32 mouse cellular contexts compared by ENCODE assay signal in genomic region chr2:156073725-156074124, GRCm38 (mm10). TPM values are rescaled to one million over a fixed set of nuclear protein-coding genes. Genes with fewer than 3 reads are reported as not detected.
DNase-seq lines count a peak whose midpoint lies in the region; ATAC-seq and TF ChIP-seq lines count a peak whose summit lies in the region.
"Had no signal": no experiment of that assay in that cellular context is flagged by ENCODE, and none has a peak within 500 bp of the region (broad histone marks: within the 10 kb centered on the region; RNA-seq: fewer than 3 reads in every experiment).

No protein-coding gene starts in this region.

- no peak overlapping the region for H3K27ac ChIP-seq in heart, embryonic 12.5 days (ENCODE audit: poor library complexity, severe bottlenecking)
- no peak overlapping the region for H3K27ac ChIP-seq in lung, postnatal 0 days (ENCODE audit: low read length)
- H3K27ac ChIP-seq: forebrain, embryonic 13.5 days; hindbrain, embryonic 13.5 days; limb, embryonic 12.5 days; liver, embryonic 15.5 days; midbrain, embryonic 13.5 days; neural tube, embryonic 13.5 days; stomach, postnatal 0 days had no signal

- no peak overlapping the region for H3K4me3 ChIP-seq in heart, embryonic 12.5 days
- H3K4me3 ChIP-seq in E14TG2a.4 (replicated peaks; ENCODE audit: low read length), result peak overlapping the region; percentile 29; the same call in 1 of the 2 replicates
- no peak overlapping the region for H3K4me3 ChIP-seq in lung, postnatal 0 days (ENCODE audit: low read depth, low read length)
- H3K4me3 ChIP-seq: forebrain, embryonic 13.5 days; hindbrain, embryonic 13.5 days; limb, embryonic 12.5 days; liver, embryonic 15.5 days; megakaryocyte, embryonic 14.5 days; midbrain, embryonic 13.5 days; neural tube, embryonic 13.5 days had no signal

- H3K9me3 ChIP-seq in heart, embryonic 12.5 days (replicated peaks), result no peaks in the 10 kb centered on the region
- H3K9me3 ChIP-seq in E14TG2a.4 (ENCODE audit: low read length), result no peaks in the 10 kb centered on the region
- H3K9me3 ChIP-seq in lung, postnatal 0 days (ENCODE audit: low read length), result no peaks in the 10 kb centered on the region
- H3K9me3 ChIP-seq: forebrain, embryonic 13.5 days; hindbrain, embryonic 13.5 days; limb, embryonic 12.5 days; liver, embryonic 15.5 days; megakaryocyte, embryonic 14.5 days; midbrain, embryonic 13.5 days; neural tube, embryonic 13.5 days had no signal

- no peak overlapping the region for H3K4me2 ChIP-seq in heart, embryonic 12.5 days
- no peak overlapping the region for H3K4me2 ChIP-seq in lung, postnatal 0 days (replicated peaks; ENCODE audit: low read depth, low read length)
- H3K4me2 ChIP-seq: forebrain, embryonic 13.5 days; hindbrain, embryonic 13.5 days; limb, embryonic 12.5 days; liver, embryonic 15.5 days; midbrain, embryonic 13.5 days; neural tube, embryonic 13.5 days had no signal

- no peaks in the 10 kb centered on the region for H3K4me1 ChIP-seq in heart, embryonic 12.5 days (replicated peaks)
- peaks cover 49% of the 10 kb centered on the region for H3K4me1 ChIP-seq in E14TG2a.4 (replicated peaks; ENCODE audit: low read depth, low read length)
- H3K4me1 ChIP-seq in lung, postnatal 0 days (ENCODE audit: insufficient read depth, low read depth, low read length), result no peaks in the 10 kb centered on the region
- H3K4me1 ChIP-seq: forebrain, embryonic 13.5 days; hindbrain, embryonic 13.5 days; limb, embryonic 12.5 days; liver, embryonic 15.5 days; midbrain, embryonic 13.5 days; neural tube, embryonic 13.5 days had no signal

- no peak for TF ChIP-seq EP300 in lung, postnatal 0 days (IDR thresholded peaks at IDR 0.05)

- intact Hi-C loops in heart, postnatal 10 days (cut with DNase I), result no loop called here

- 93% methylated on average over 15 of the region's 15 CpGs for WGBS in heart, embryonic 12.5 days
- WGBS in lung, postnatal 0 days, result 78% methylated on average over 15 of the region's 15 CpGs

- no peaks in the 10 kb centered on the region for H3K27me3 ChIP-seq in heart, embryonic 12.5 days (replicated peaks)
- H3K27me3 ChIP-seq in E14TG2a.4 (ENCODE audit: insufficient read depth, low read length), result no peaks in the 10 kb centered on the region
- H3K27me3 ChIP-seq in lung, postnatal 0 days (replicated peaks; ENCODE audit: insufficient read depth, low read length), result no peaks in the 10 kb centered on the region
- H3K27me3 ChIP-seq: forebrain, embryonic 13.5 days; hindbrain, embryonic 13.5 days; limb, embryonic 12.5 days; liver, embryonic 15.5 days; megakaryocyte, embryonic 14.5 days; midbrain, embryonic 13.5 days; neural tube, embryonic 13.5 days; Patski had no signal

- H3K36me3 ChIP-seq in heart, embryonic 12.5 days, result peaks cover 99% of the 10 kb centered on the region
- H3K36me3 ChIP-seq in E14TG2a.4 (ENCODE audit: insufficient read depth, low read length), result peaks cover 61% of the 10 kb centered on the region
- H3K36me3 ChIP-seq in lung, postnatal 0 days (ENCODE audit: insufficient read depth, low read length), result peaks cover 50% of the 10 kb centered on the region

- TF ChIP-seq CTCF in E14TG2a.4 (conservative IDR thresholded peaks at IDR 0.05; ENCODE audit: low read length), result no peak
- TF ChIP-seq CTCF in lung, postnatal 0 days (IDR thresholded peaks at IDR 0.05), result no peak

- peak; percentile 34 to 54 for DNase-seq in heart, adult 18-20 months
- peak; percentile 53 to 63 for DNase-seq in heart, postnatal 10 days
- DNase-seq in lung, postnatal 0 days (ENCODE audit: low spot score), result no peak
- DNase-seq in yolk sac, embryonic 10.5 days (ENCODE audit: low spot score), result no peak
- no peak for DNase-seq in spleen, postnatal 10 days (ENCODE audit: low spot score in 2 of 2)
- DNase-seq in retina, embryonic 14.5 days (ENCODE audit: low spot score), result no peak
- DNase-seq: adrenal gland, postnatal 10 days; cerebellum, adult 8-10 months; cerebellum, postnatal 36 days; gastrocnemius, postnatal 10 days; kidney, adult 9 months; kidney, postnatal 14 days; layer of hippocampus, adult 9-11 months; retina, postnatal 1 day; right cerebral cortex, postnatal 25 days had no signal

- no peak for ATAC-seq in heart, embryonic 12.5 days (ENCODE audit: insufficient number of reproducible peaks, low FRiP score)
- peak; percentile 52 for ATAC-seq in lung, postnatal 0 days
- ATAC-seq: forebrain, embryonic 13.5 days; intestine, embryonic 16.5 days; midbrain, embryonic 13.5 days; Patski had no signal

- H3K9ac ChIP-seq in heart, embryonic 12.5 days, result no peak overlapping the region
- no peak overlapping the region for H3K9ac ChIP-seq in lung, postnatal 0 days (replicated peaks; ENCODE audit: low read depth)
- H3K9ac ChIP-seq: forebrain, embryonic 13.5 days; hindbrain, embryonic 13.5 days; limb, embryonic 12.5 days; liver, embryonic 15.5 days; midbrain, embryonic 13.5 days; neural tube, embryonic 13.5 days had no signal

RNA-seq across cellular contexts. Expression of gene Spag4, which starts 8.8 kb away (rescaled TPM):
- 1 to 10 TPM; 1.5 to 2.1 TPM for total RNA-seq in heart, adult 18-20 months (2021)
- 3.1 and 3.3 TPM in 2 replicates for polyA plus RNA-seq in heart, embryonic 12.5 days (2016; fragmentation: Nextera tagmentation; extraction: Ambion mirVana)
- total RNA-seq in heart, postnatal 10 days (2021), result 1 to 10 TPM in 1 of 2 experiments, under 1 TPM in 1; 0.72 to 1.1 TPM
- polyA plus RNA-seq in lung, postnatal 0 days (2015; fragmentation: Nextera tagmentation; extraction: Ambion mirVana), result 0.74 and 0.89 TPM in 2 replicates

RNA-seq across cellular contexts. Expression of gene Fer1l4, which starts 21.0 kb away (rescaled TPM):
- not detected for total RNA-seq in heart, adult 18-20 months (2021)
- polyA plus RNA-seq in heart, embryonic 12.5 days (2016; fragmentation: Nextera tagmentation; extraction: Ambion mirVana), result not detected in 2 replicates
- total RNA-seq in heart, postnatal 10 days (2021), result not detected
- 0.06 and 0.36 TPM in 2 replicates for polyA plus RNA-seq in lung, postnatal 0 days (2015; fragmentation: Nextera tagmentation; extraction: Ambion mirVana)
- total RNA-seq: adrenal gland, postnatal 10 days; gastrocnemius, postnatal 10 days; granulocyte monocyte progenitor cell, adult 5-6 weeks; left cerebral cortex, adult 18-20 months; left cerebral cortex, postnatal 25 days; liver, adult 2 months had no signal
- polyA plus RNA-seq: forebrain, embryonic 13.5 days; heart, embryonic 16.5 days; hindbrain, embryonic 13.5 days; limb, embryonic 12.5 days; liver, embryonic 15.5 days; midbrain, embryonic 13.5 days; neural tube, embryonic 13.5 days; Patski had no signal

RNA-seq across cellular contexts. Expression of gene Cpne1, which starts 38.0 kb away (rescaled TPM):
- 10 to 100 TPM; 11.2 to 12.1 TPM for total RNA-seq in heart, adult 18-20 months (2021)
- polyA plus RNA-seq in heart, embryonic 12.5 days (2016; fragmentation: Nextera tagmentation; extraction: Ambion mirVana), result 30.0 and 31.0 TPM in 2 replicates
- 10 to 100 TPM; 23.0 to 23.3 TPM for total RNA-seq in heart, postnatal 10 days (2021)
- polyA plus RNA-seq in lung, postnatal 0 days (2015; fragmentation: Nextera tagmentation; extraction: Ambion mirVana), result 38.3 and 42.3 TPM in 2 replicates

RNA-seq across cellular contexts. Expression of gene Rbm12, which starts 38.1 kb away (rescaled TPM):
- 10 to 100 TPM; 11.3 to 12.3 TPM for total RNA-seq in heart, adult 18-20 months (2021)
- 26.2 and 26.9 TPM in 2 replicates for polyA plus RNA-seq in heart, embryonic 12.5 days (2016; fragmentation: Nextera tagmentation; extraction: Ambion mirVana)
- 10 to 100 TPM; 31.5 to 33.5 TPM for total RNA-seq in heart, postnatal 10 days (2021)
- 10.1 and 10.7 TPM in 2 replicates for polyA plus RNA-seq in lung, postnatal 0 days (2015; fragmentation: Nextera tagmentation; extraction: Ambion mirVana)

RNA-seq across cellular contexts. Expression of gene Gm28036, which starts 53.2 kb away (rescaled TPM):
- total RNA-seq in heart, adult 18-20 months (2021), result 10 to 100 TPM in 1 of 2 experiments, 1 to 10 TPM in 1; 6.5 to 12.3 TPM
- 19.1 and 21.0 TPM in 2 replicates for polyA plus RNA-seq in heart, embryonic 12.5 days (2016; fragmentation: Nextera tagmentation; extraction: Ambion mirVana)
- total RNA-seq in heart, postnatal 10 days (2021), result 10 to 100 TPM; 19.7 to 19.8 TPM
- polyA plus RNA-seq in lung, postnatal 0 days (2015; fragmentation: Nextera tagmentation; extraction: Ambion mirVana), result 5.2 and 5.6 TPM in 2 replicates

Comparison
In these comparisons a context has a peak if more than half of its experiments do, and no peak if none do; other contexts are left out.
1. DNase-seq: peak in heart, adult 18-20 months (2 of 2) and heart, postnatal 10 days (2 of 2); none in lung, postnatal 0 days (single experiment), yolk sac, embryonic 10.5 days (single experiment), spleen, postnatal 10 days (0 of 2) and retina, embryonic 14.5 days (single experiment).